Mouse (Mus musculus) MEL (cell line): ENCODE data around the gene Hmx3. TPM values are rescaled to one million over a fixed set of nuclear protein-coding genes. Genes with fewer than 3 reads are reported as not detected.

Experiments used
- DNase-seq: peaks from one replicate; pipeline ENCODE4 v3.0.0; 2011; ENCODE audit warnings: low read depth, low spot score
- H3K27ac ChIP-seq: 2 replicates; pipeline ENCODE4 v1.5.1; 2012; ENCODE audit warnings: low read depth, mild to moderate bottlenecking, control low read depth, low read length, moderate library complexity; ENCODE audit not compliant: control insufficient read depth
- H3K27me3 ChIP-seq, 2 experiments: fragments of 150-350 bp in 1 of 2; sonication (generic) in 1 of 2; 2 replicates each; pipeline ENCODE4 v1.6.1; 2012; ENCODE audit warnings: low read length in 2 of 2, mild to moderate bottlenecking in 2 of 2, improper control_type of control experiment in 1 of 2, moderate library complexity in 1 of 2; ENCODE audit not compliant: insufficient read depth in 2 of 2, control insufficient read depth in 1 of 2
- H3K36me3 ChIP-seq, 2 experiments: 2 replicates each; pipeline ENCODE4 v1.6.1; 2012 to 2014; ENCODE audit warnings: low read length in 2 of 2, improper control_type of control experiment in 1 of 2, inconsistent platforms in 1 of 2, mild to moderate bottlenecking in 1 of 2; ENCODE audit not compliant: insufficient read depth in 2 of 2, control insufficient read depth in 1 of 2
- H3K4me1 ChIP-seq, 2 experiments: fragments of 150-350 bp in 1 of 2; sonication (generic) in 1 of 2; 2 replicates each; pipeline ENCODE4 v1.6.1; 2012; ENCODE audit warnings: low read length in 2 of 2, improper control_type of control experiment in 1 of 2, mild to moderate bottlenecking in 1 of 2; ENCODE audit not compliant: insufficient read depth in 2 of 2, control insufficient read depth in 1 of 2
- H3K4me3 ChIP-seq, 2 experiments: fragments of 150-350 bp in 1 of 2; sonication (generic) in 1 of 2; 2 replicates each; pipeline ENCODE4 v1.5.1; 2012; ENCODE audit warnings: low read depth in 2 of 2, low read length in 2 of 2, mild to moderate bottlenecking in 2 of 2, moderate library complexity in 2 of 2, control low read depth in 1 of 2, improper control_type of control experiment in 1 of 2; ENCODE audit not compliant: control insufficient read depth in 1 of 2, insufficient read depth in 1 of 2
- H3K79me2 ChIP-seq: 2 replicates; pipeline ENCODE4 v1.6.1; 2012; ENCODE audit warnings: mild to moderate bottlenecking, low read length, moderate library complexity; ENCODE audit not compliant: control insufficient read depth, poor library complexity, insufficient read depth
- H3K9ac ChIP-seq: 2 replicates; pipeline ENCODE4 v1.6.1; 2012; ENCODE audit warnings: low read depth, mild to moderate bottlenecking, control low read depth, low read length, moderate library complexity; ENCODE audit not compliant: control insufficient read depth, poor library complexity, severe bottlenecking
- H3K9me3 ChIP-seq: fragments of 150-350 bp; sonication (generic); replicated peaks from 2 replicates; pipeline ENCODE4 v1.6.1; 2012; ENCODE audit warnings: mild to moderate bottlenecking, low read length, improper control_type of control experiment, moderate library complexity; ENCODE audit not compliant: insufficient read depth
- BHLHE40 ChIP-seq: IDR thresholded peaks from 2 replicates; pipeline ENCODE4 v1.6.1; 2012; ENCODE audit warnings: low read depth, mild to moderate bottlenecking, inconsistent platforms, low read length, improper control_type of control experiment, borderline replicate concordance
- CHD1 ChIP-seq: IDR thresholded peaks from 2 replicates; pipeline ENCODE4 v1.6.1; 2012; ENCODE audit warnings: low read depth, mild to moderate bottlenecking, inconsistent platforms, low read length, improper control_type of control experiment
- CHD2 ChIP-seq: IDR thresholded peaks from 2 replicates; pipeline ENCODE4 v1.6.1; 2011; ENCODE audit warnings: low read length, improper control_type of control experiment
- CTCF ChIP-seq, 3 experiments: IDR thresholded peaks in 2 of 3; conservative IDR thresholded peaks in 1 of 3; 2 replicates each; pipeline ENCODE4 v1.5.1; 2011 to 2012; ENCODE audit warnings: low read length in 3 of 3, low read depth in 2 of 3, mild to moderate bottlenecking in 2 of 3, improper control_type of control experiment in 1 of 3, inconsistent platforms in 1 of 3, mixed read lengths in 1 of 3, moderate library complexity in 1 of 3; ENCODE audit not compliant: control insufficient read depth in 1 of 3, insufficient read depth in 1 of 3, poor library complexity in 1 of 3, severe bottlenecking in 1 of 3
- E2F4 ChIP-seq: IDR thresholded peaks from 2 replicates; pipeline ENCODE4 v1.6.1; 2011; ENCODE audit warnings: low read depth, low read length, improper control_type of control experiment, borderline replicate concordance
- ELF1 ChIP-seq: IDR thresholded peaks from 2 replicates; pipeline ENCODE4 v1.6.1; 2014; ENCODE audit warnings: low read depth, mild to moderate bottlenecking, inconsistent platforms, low read length, improper control_type of control experiment, moderate library complexity
- ETS1 ChIP-seq: IDR thresholded peaks from 2 replicates; pipeline ENCODE4 v1.6.1; 2012; ENCODE audit warnings: low read depth, mild to moderate bottlenecking, inconsistent platforms, low read length, improper control_type of control experiment, moderate library complexity
- GABPA ChIP-seq: IDR thresholded peaks from 2 replicates; pipeline ENCODE4 v1.6.1; 2012; ENCODE audit warnings: low read depth, mild to moderate bottlenecking, inconsistent platforms, low read length, improper control_type of control experiment, moderate library complexity
- GATA1 ChIP-seq: IDR thresholded peaks from 2 replicates; pipeline ENCODE4 v1.6.1; 2011; ENCODE audit warnings: low read depth, low read length, improper control_type of control experiment
- HCFC1 ChIP-seq: IDR thresholded peaks from 2 replicates; pipeline ENCODE4 v1.6.1; 2012; ENCODE audit warnings: low read depth, mild to moderate bottlenecking, inconsistent platforms, low read length, improper control_type of control experiment, moderate library complexity
- JUND ChIP-seq: IDR thresholded peaks from 2 replicates; pipeline ENCODE4 v1.6.1; 2011; ENCODE audit warnings: low read depth, mild to moderate bottlenecking, improper control_type of control experiment, low read length
- KAT2A ChIP-seq: conservative IDR thresholded peaks from 2 replicates; pipeline ENCODE4 v1.6.1; 2012; ENCODE audit warnings: low read depth, low read length, improper control_type of control experiment, inconsistent platforms
- MAFK ChIP-seq: IDR thresholded peaks from 2 replicates; pipeline ENCODE4 v1.6.1; 2011; ENCODE audit warnings: low read depth, mild to moderate bottlenecking, low read length, improper control_type of control experiment, borderline replicate concordance
- MAX ChIP-seq: IDR thresholded peaks from 2 replicates; pipeline ENCODE4 v1.6.1; 2011; ENCODE audit warnings: low read length, improper control_type of control experiment
- MAZ ChIP-seq: IDR thresholded peaks from 2 replicates; pipeline ENCODE4 v1.6.1; 2012; ENCODE audit warnings: low read depth, mild to moderate bottlenecking, inconsistent platforms, low read length, improper control_type of control experiment
- MXI1 ChIP-seq: IDR thresholded peaks from 2 replicates; pipeline ENCODE4 v1.6.1; 2011; ENCODE audit warnings: mild to moderate bottlenecking, low read depth, low read length, improper control_type of control experiment
- MYB ChIP-seq: IDR thresholded peaks from 2 replicates; pipeline ENCODE4 v1.6.1; 2011; ENCODE audit warnings: mild to moderate bottlenecking, low read depth, low read length, improper control_type of control experiment
- MYC ChIP-seq: IDR thresholded peaks from 2 replicates; pipeline ENCODE4 v1.6.1; 2011; ENCODE audit warnings: low read depth, mild to moderate bottlenecking, low read length, improper control_type of control experiment, moderate library complexity
- NELFE ChIP-seq: IDR thresholded peaks from 2 replicates; pipeline ENCODE4 v1.6.1; 2011; ENCODE audit warnings: low read depth, low read length, improper control_type of control experiment
- NRF1 ChIP-seq: IDR thresholded peaks from 2 replicates; pipeline ENCODE4 v1.6.1; 2014; ENCODE audit warnings: low read depth, mild to moderate bottlenecking, inconsistent platforms, low read length, improper control_type of control experiment, moderate library complexity; ENCODE audit not compliant: poor library complexity, insufficient read depth, severe bottlenecking
- POLR2A ChIP-seq, 2 experiments: IDR thresholded peaks; 2 replicates each; pipeline ENCODE4 v1.6.1; 2011 to 2012; ENCODE audit warnings: low read length in 2 of 2, mild to moderate bottlenecking in 2 of 2, control low read depth in 1 of 2, improper control_type of control experiment in 1 of 2, low read depth in 1 of 2, moderate library complexity in 1 of 2; ENCODE audit not compliant: control insufficient read depth in 1 of 2, insufficient read depth in 1 of 2, poor library complexity in 1 of 2
- POLR2AphosphoS2 ChIP-seq: IDR thresholded peaks from 2 replicates; pipeline ENCODE4 v1.6.1; 2011; ENCODE audit warnings: low read length, improper control_type of control experiment
- POLR2AphosphoS5 ChIP-seq: IDR thresholded peaks from 2 replicates; pipeline ENCODE4 v1.6.1; 2012; ENCODE audit warnings: low read depth, borderline replicate concordance, mild to moderate bottlenecking, inconsistent platforms, low read length, moderate library complexity, mixed read lengths
- SIN3A ChIP-seq: IDR thresholded peaks from 2 replicates; pipeline ENCODE4 v1.6.1; 2012; ENCODE audit warnings: low read length, improper control_type of control experiment, inconsistent platforms
- SMC3 ChIP-seq: IDR thresholded peaks from 2 replicates; pipeline ENCODE4 v1.6.1; 2011; ENCODE audit warnings: low read depth, low read length, improper control_type of control experiment
- TAL1 ChIP-seq: IDR thresholded peaks from 2 replicates; pipeline ENCODE4 v1.6.1; 2012; ENCODE audit warnings: mild to moderate bottlenecking, inconsistent platforms, low read length, moderate library complexity, mixed read lengths
- TBP ChIP-seq: IDR thresholded peaks from 2 replicates; pipeline ENCODE4 v1.8.0; 2011; ENCODE audit warnings: low read depth, low read length, improper control_type of control experiment
- TCF12 ChIP-seq: IDR thresholded peaks from 2 replicates; pipeline ENCODE4 v1.6.1; 2014; ENCODE audit warnings: low read depth, mild to moderate bottlenecking, inconsistent platforms, low read length, improper control_type of control experiment, moderate library complexity
- UBTF ChIP-seq: IDR thresholded peaks from 2 replicates; pipeline ENCODE4 v1.6.1; 2012; ENCODE audit warnings: low read depth, mild to moderate bottlenecking, inconsistent platforms, low read length, improper control_type of control experiment, moderate library complexity, borderline replicate concordance; ENCODE audit not compliant: insufficient read depth
- USF1 ChIP-seq: IDR thresholded peaks from 2 replicates; pipeline ENCODE4 v1.6.1; 2014; ENCODE audit warnings: low read depth, mild to moderate bottlenecking, inconsistent platforms, low read length, improper control_type of control experiment, moderate library complexity
- USF2 ChIP-seq, 2 experiments: IDR thresholded peaks; 2 replicates each; pipeline ENCODE4 v1.6.1; 2011 to 2012; ENCODE audit warnings: improper control_type of control experiment in 2 of 2, low read length in 2 of 2, borderline replicate concordance in 1 of 2, inconsistent platforms in 1 of 2, low read depth in 1 of 2, mild to moderate bottlenecking in 1 of 2; ENCODE audit not compliant: insufficient read depth in 1 of 2
- ZKSCAN1 ChIP-seq: IDR thresholded peaks from 2 replicates; pipeline ENCODE4 v1.6.1; 2012; ENCODE audit warnings: low read depth, mild to moderate bottlenecking, inconsistent platforms, low read length, improper control_type of control experiment, moderate library complexity
- ZMIZ1 ChIP-seq: IDR thresholded peaks from 2 replicates; pipeline ENCODE4 v1.6.1; 2012; ENCODE audit warnings: low read depth, mild to moderate bottlenecking, inconsistent platforms, low read length, improper control_type of control experiment, moderate library complexity
- polyA plus RNA-seq, 2 experiments: library from polyadenylated mRNA; stranded (reverse) in 1 of 2; unstranded in 1 of 2; fragments of >175 nt in 1 of 2; fragments of >200 nt in 1 of 2; gene quantifications; 2 replicates each; pipeline versions ENCODE4 v1.2.1 to v1.2.4; 2012; ENCODE audit warnings: low replicate concordance in 2 of 2, low read depth in 1 of 2; ENCODE audit not compliant: insufficient read length in 2 of 2, insufficient read depth in 1 of 2, missing spikeins in 1 of 2
- total RNA-seq: library from RNA; depleted of rRNA; stranded (reverse); fragments of 300-350 nt; gene quantifications from 2 replicates; pipeline ENCODE4 v1.2.3, GENCODE M21; 2012

The Hmx3 gene
- total and polyA plus RNA-seq, 3 experiments, result not detected

- Histone ChIP-seq H3K9ac (peak overlapping the region; percentile 78), H3K4me3 (peak overlapping the region; percentile 73 to 91), H3K27me3 (no peaks in the 10 kb centered on the region), H3K79me2 (peaks cover 5% of the 10 kb centered on the region; the same call in 1 of the 2 replicates), H3K9me3 (no peaks in the 10 kb centered on the region), H3K4me1 (peaks cover 0 to 3% of the 10 kb centered on the region in 2 experiments; a peak in 1 of 4 replicates), H3K27ac (0 out of 2 replicates have a peak overlapping the region, but pooled peaks have one; percentile 23), H3K36me3 (no peaks in the 10 kb centered on the region)
- TF ChIP-seq POLR2AphosphoS5, result no peak
- no peak for TF ChIP-seq BHLHE40
- peak; percentile 72 for TF ChIP-seq HCFC1
- TF ChIP-seq ETS1, result no peak
- peak; percentile 68; the same call in 1 of the 2 replicates for TF ChIP-seq MYC
- no peak; the same call in 1 of the 2 replicates for TF ChIP-seq UBTF
- TF ChIP-seq JUND, result no peak
- no peak for TF ChIP-seq CHD2
- no peak for TF ChIP-seq SMC3
- TF ChIP-seq TCF12, result no peak; the same call in none of the 2 replicates
- TF ChIP-seq GATA1, result no peak
- no peak for TF ChIP-seq MAFK
- 0 out of 2 replicates have a peak, but pooled peaks have one; percentile 52 for TF ChIP-seq ELF1
- TF ChIP-seq NRF1, result peak; percentile 68
- TF ChIP-seq KAT2A, result no peak; the same call in 1 of the 2 replicates
- TF ChIP-seq POLR2AphosphoS2, result peak; percentile 76; the same call in 1 of the 2 replicates
- peak; percentile 87 for TF ChIP-seq MXI1
- TF ChIP-seq GABPA, result no peak
- no peak for TF ChIP-seq CTCF (IDR thresholded peaks at IDR 0.05 in 2 of 3, conservative IDR thresholded peaks at IDR 0.05 in 1 of 3; ENCODE audit: control insufficient read depth in 1 of 3, insufficient read depth in 1 of 3, low read depth in 2 of 3, low read length in 3 of 3, poor library complexity in 1 of 3, severe bottlenecking in 1 of 3)
- TF ChIP-seq CHD1, result no peak
- TF ChIP-seq MAX, result peak; percentile 68; the same call in 1 of the 2 replicates
- TF ChIP-seq TAL1, result no peak
- peak; percentile 76 for TF ChIP-seq NELFE
- peak; percentile 35; the same call in 1 of the 2 replicates for TF ChIP-seq MAZ
- TF ChIP-seq USF2 (IDR thresholded peaks at IDR 0.05; ENCODE audit: borderline replicate concordance in 1 of 2, insufficient read depth in 1 of 2, low read depth in 1 of 2, low read length in 2 of 2), result no peak
- TF ChIP-seq ZMIZ1, result peak; percentile 62; the same call in 1 of the 2 replicates
- TF ChIP-seq SIN3A, result peak; percentile 91
- peak; percentile 24 to 76; a peak in 3 of 4 replicates for TF ChIP-seq POLR2A (IDR thresholded peaks at IDR 0.05; ENCODE audit: control insufficient read depth in 1 of 2, insufficient read depth in 1 of 2, low read depth in 1 of 2, low read length in 2 of 2, poor library complexity in 1 of 2)
- no peak; the same call in 1 of the 2 replicates for TF ChIP-seq E2F4
- TF ChIP-seq MYB, result no peak
- TF ChIP-seq ZKSCAN1, result no peak
- peak; percentile 65; the same call in 1 of the 2 replicates for TF ChIP-seq TBP
- TF ChIP-seq USF1, result no peak
- DNase-seq, result peak; percentile 88
Measured at GRCm38 (mm10) chr7:131553771-131554175, 11.1 kb downstream of the Hmx3 start.
